Mouse (Mus musculus): Measurements from ENCODE around the gene Slc26a11. TPM values are rescaled to one million over a fixed set of nuclear protein-coding genes. Genes with fewer than 3 reads are reported as not detected.

The Slc26a11 gene
- polyA plus RNA-seq, 1 experiment from 2014 or later: 10.0 TPM

GRCm38 (mm10) chr11:119407977-119408376, 52.6 kb downstream of the Slc26a11 start:
- Histone ChIP-seq H3K4me3 (no peak overlapping the region), H3K4me2 (replicated peaks) (no peak overlapping the region), H3K36me3 (no peaks in the 10 kb centered on the region), H3K4me1 (no peaks in the 10 kb centered on the region), H3K9ac (no peak overlapping the region), H3K27ac (no peak overlapping the region), H3K9me3 (no peaks in the 10 kb centered on the region), H3K27me3 (0 out of 2 replicates have a peak, but pooled peaks cover 6% of the 10 kb centered on the region)
- no peak for ATAC-seq (ENCODE audit: insufficient number of reproducible peaks, insufficient read depth, low FRiP score, low TSS enrichment)
- WGBS: 48% methylated on average over 5 of the region's 5 CpGs

- no peaks in the 10 kb centered on the region for H3K36me3 ChIP-seq
- H3K9ac ChIP-seq: 0 out of 2 replicates have a peak overlapping the region, but pooled peaks have one; percentile 4
- no peaks in the 10 kb centered on the region for H3K27me3 ChIP-seq
- H3K9me3 ChIP-seq: no peaks in the 10 kb centered on the region
- H3K4me3 ChIP-seq: no peak overlapping the region
- 35% methylated on average over 16 of the region's 16 CpGs for WGBS
- 0 out of 2 replicates have a peak, but pooled peaks have one; percentile 29 for ATAC-seq (ENCODE audit: insufficient number of reproducible peaks, insufficient read depth, low FRiP score, low TSS enrichment)
- H3K4me2 ChIP-seq (replicated peaks): no peak overlapping the region
- H3K4me1 ChIP-seq: peaks cover 14% of the 10 kb centered on the region
- H3K27ac ChIP-seq: peak overlapping the region; percentile 70
Measured at GRCm38 (mm10) chr11:119419327-119420118, 64.2 kb downstream of the Slc26a11 start.

GRCm38 (mm10) chr11:119420426-119420825, 65.1 kb downstream of the Slc26a11 start:
- Histone ChIP-seq H3K36me3 (no peaks in the 10 kb centered on the region), H3K4me1 (peaks cover 14% of the 10 kb centered on the region), H3K27me3 (no peaks in the 10 kb centered on the region), H3K9me3 (no peaks in the 10 kb centered on the region), H3K9ac (no peak overlapping the region), H3K4me3 (no peak overlapping the region), H3K27ac (no peak overlapping the region), H3K4me2 (replicated peaks) (no peak overlapping the region)
- no peak for ATAC-seq (ENCODE audit: insufficient number of reproducible peaks, insufficient read depth, low FRiP score, low TSS enrichment)
- 73% methylated on average over 5 of the region's 5 CpGs for WGBS

- Histone ChIP-seq H3K4me1 (peaks cover 8% of the 10 kb centered on the region), H3K27ac (no peak overlapping the region), H3K9ac (no peak overlapping the region), H3K9me3 (no peaks in the 10 kb centered on the region), H3K4me2 (replicated peaks) (no peak overlapping the region), H3K36me3 (no peaks in the 10 kb centered on the region), H3K4me3 (no peak overlapping the region), H3K27me3 (no peaks in the 10 kb centered on the region)
- 67% methylated on average over 6 of the region's 6 CpGs for WGBS
- no peak for ATAC-seq (ENCODE audit: insufficient number of reproducible peaks, insufficient read depth, low FRiP score, low TSS enrichment)
Measured at GRCm38 (mm10) chr11:119427431-119427830, 72.1 kb downstream of the Slc26a11 start.

- WGBS: 86% methylated on average over 5 of the region's 5 CpGs
- Histone ChIP-seq H3K27ac (no peak overlapping the region), H3K4me1 (peaks cover 8% of the 10 kb centered on the region), H3K4me2 (replicated peaks) (peak overlapping the region; percentile 52; the same call in 1 of the 2 replicates), H3K4me3 (no peak overlapping the region), H3K36me3 (no peaks in the 10 kb centered on the region), H3K9ac (no peak overlapping the region), H3K27me3 (no peaks in the 10 kb centered on the region), H3K9me3 (no peaks in the 10 kb centered on the region)
- no peak for ATAC-seq (ENCODE audit: insufficient number of reproducible peaks, insufficient read depth, low FRiP score, low TSS enrichment)
Measured at GRCm38 (mm10) chr11:119427986-119428385, 72.6 kb downstream of the Slc26a11 start.

- H3K4me2 ChIP-seq (replicated peaks): peak overlapping the region; percentile 52
- peaks cover 8% of the 10 kb centered on the region for H3K4me1 ChIP-seq
- H3K36me3 ChIP-seq: no peaks in the 10 kb centered on the region
- H3K4me3 ChIP-seq: peak overlapping the region; percentile 26
- WGBS: 2% methylated on average over 28 of the region's 35 CpGs
- no peaks in the 10 kb centered on the region for H3K9me3 ChIP-seq
- ATAC-seq (ENCODE audit: insufficient number of reproducible peaks, insufficient read depth, low FRiP score, low TSS enrichment): no peak
- H3K9ac ChIP-seq: no peak overlapping the region
- no peaks in the 10 kb centered on the region for H3K27me3 ChIP-seq
- H3K27ac ChIP-seq: no peak overlapping the region
Measured at GRCm38 (mm10) chr11:119428649-119429136, 73.3 kb downstream of the Slc26a11 start.

MicroRNAs encoded within 50 kb of the gene (microRNA counts, 519-probe panel; counts per million panel counts)
- microRNA mmu-miR-1932: 460 counts per million, percentile 65 among the panel's probes with 10 or more counts

Small RNA genes lying within 50 kb of the gene (microRNA-seq; reads per million reads assigned to microRNA genes)
- gene Mir1932: not detected

Other genes starting within 250 kb of the Slc26a11 start
- 20.3 and 20.9 TPM in 2 replicates for gene Tbc1d16, start 127.1 kb upstream of the Slc26a11 start, polyA plus RNA-seq (2016; fragmentation: Nextera tagmentation; extraction: Ambion mirVana)
- gene Ccdc40, start 127.0 kb upstream of the Slc26a11 start, polyA plus RNA-seq (2016; fragmentation: Nextera tagmentation; extraction: Ambion mirVana): 10.5 and 11.6 TPM in 2 replicates
- gene Gaa, start 87.7 kb upstream of the Slc26a11 start, polyA plus RNA-seq (2016; fragmentation: Nextera tagmentation; extraction: Ambion mirVana): 54.1 and 57.6 TPM in 2 replicates
- gene Eif4a3, start 55.5 kb upstream of the Slc26a11 start, polyA plus RNA-seq (2016; fragmentation: Nextera tagmentation; extraction: Ambion mirVana): 343 and 361 TPM in 2 replicates
- 0.28 and 0.52 TPM in 2 replicates for gene Card14, start 47.8 kb upstream of the Slc26a11 start, polyA plus RNA-seq (2016; fragmentation: Nextera tagmentation; extraction: Ambion mirVana)
- gene Sgsh, start within 50 bp of the Slc26a11 start, polyA plus RNA-seq (2016; fragmentation: Nextera tagmentation; extraction: Ambion mirVana): 5.9 and 6.2 TPM in 2 replicates
- gene Rnf213, start 37.5 kb downstream of the Slc26a11 start, polyA plus RNA-seq (2016; fragmentation: Nextera tagmentation; extraction: Ambion mirVana): 1.6 and 1.7 TPM in 2 replicates
- gene Endov, start 135.8 kb downstream of the Slc26a11 start, polyA plus RNA-seq (2016; fragmentation: Nextera tagmentation; extraction: Ambion mirVana): 19.1 and 22.4 TPM in 2 replicates
- 2.0 and 2.4 TPM in 2 replicates for gene Nptx1, start 192.2 kb downstream of the Slc26a11 start, polyA plus RNA-seq (2016; fragmentation: Nextera tagmentation; extraction: Ambion mirVana)
- 17.7 and 20.4 TPM in 2 replicates for gene Rptor, start 247.3 kb downstream of the Slc26a11 start, polyA plus RNA-seq (2016; fragmentation: Nextera tagmentation; extraction: Ambion mirVana)